Mouse (Mus musculus): ENCODE results near the gene Gm10717. TPM values are rescaled to one million over a fixed set of nuclear protein-coding genes. Genes with fewer than 3 reads are reported as not detected.
A peak's percentile ranks its signal among the peaks of the same experiment; 100 is the strongest.
"Not testable (repeated sequence)": the region's sequence is repeated elsewhere in the genome, so short reads cannot be mapped to it uniquely, and the experiment has no call there.

The Gm10717 gene
- not detected for total RNA-seq (2021)
- long read RNA-seq: 0 reads

DNA sequence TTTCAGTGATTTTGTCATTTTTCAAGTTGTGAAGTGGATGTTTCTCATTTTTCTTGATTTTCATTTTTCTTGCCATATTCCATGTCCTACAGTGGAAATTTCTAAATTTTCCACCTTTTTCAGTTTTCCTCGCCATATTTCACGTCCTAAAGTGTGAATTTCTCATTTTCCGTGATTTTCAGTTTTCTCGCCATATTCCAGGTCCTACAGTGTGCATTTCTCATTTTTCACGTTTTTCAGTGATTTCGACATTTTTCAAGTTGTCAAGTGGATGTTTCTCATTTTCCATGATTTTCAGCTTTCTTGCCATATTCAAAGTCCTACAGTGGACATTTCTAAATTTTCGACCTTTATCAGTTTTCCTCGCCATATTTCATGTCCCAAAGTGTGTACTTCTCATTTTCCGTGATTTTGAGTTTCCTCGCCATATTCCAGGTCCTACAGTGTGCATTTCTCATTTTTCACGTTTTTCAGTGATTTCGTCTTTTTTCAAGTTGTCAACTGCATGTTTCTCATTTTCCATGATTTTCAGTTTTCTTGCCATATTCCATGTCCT, at the start of gene Gm10717:
TSS of gene Gm10717 (plus strand) at position 506 of the 556 bp plus-strand sequence.
- DNase-seq (ENCODE audit: low spot score in 2 of 2): peak; percentile 47 to 54

DNA sequence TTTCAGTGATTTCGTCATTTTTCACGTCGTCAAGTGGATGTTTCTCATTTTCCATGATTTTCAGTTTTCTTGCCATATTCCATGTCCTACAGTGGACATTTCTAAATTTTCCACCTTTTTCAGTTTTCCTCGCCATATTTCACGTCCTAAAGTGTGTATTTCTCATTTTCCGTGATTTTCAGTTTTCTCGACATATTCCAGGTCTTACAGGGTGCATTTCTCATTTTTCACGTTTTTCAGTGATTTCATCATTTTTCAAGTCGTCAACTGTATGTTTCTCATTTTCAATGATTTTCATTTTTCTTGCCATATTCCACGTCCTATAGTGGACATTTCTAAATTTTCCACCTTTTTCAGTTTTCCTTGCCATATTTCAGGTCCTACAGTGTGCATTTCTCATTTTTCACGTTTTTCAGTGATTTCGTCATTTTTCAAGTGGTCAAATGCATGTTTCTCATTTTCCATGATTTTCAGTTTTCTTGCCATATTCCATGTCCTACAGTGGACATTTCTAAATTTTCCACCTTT, 24.7 kb upstream of the Gm10717 start, which contains the start of gene Gm10722:
TSS of gene Gm10722 (plus strand) at position 478 of the 528 bp plus-strand sequence.
- DNase-seq (ENCODE audit: low spot score in 2 of 2): peak; percentile 22 to 29

DNA sequence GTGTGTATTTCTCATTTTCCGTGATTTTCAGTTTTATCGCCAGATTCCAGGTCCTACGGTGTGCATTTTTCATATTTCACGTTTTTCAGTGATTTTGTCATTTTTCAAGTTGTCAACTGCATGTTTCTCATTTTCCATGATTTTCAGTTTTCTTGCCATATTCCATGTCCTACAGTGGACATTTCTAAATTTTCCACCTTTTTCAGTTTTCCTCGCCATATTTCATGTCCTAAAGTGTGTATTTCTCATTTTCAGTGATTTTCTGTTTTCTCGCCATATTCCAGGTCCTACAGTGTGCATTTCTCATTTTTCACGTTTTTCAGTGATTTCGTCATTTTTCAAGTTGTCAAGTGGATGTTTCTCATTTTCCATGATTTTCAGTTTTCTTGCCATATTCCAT, 24.2 kb upstream of the Gm10717 start:
- DNase-seq (ENCODE audit: low spot score in 2 of 2): peak; percentile 20 to 33

DNA sequence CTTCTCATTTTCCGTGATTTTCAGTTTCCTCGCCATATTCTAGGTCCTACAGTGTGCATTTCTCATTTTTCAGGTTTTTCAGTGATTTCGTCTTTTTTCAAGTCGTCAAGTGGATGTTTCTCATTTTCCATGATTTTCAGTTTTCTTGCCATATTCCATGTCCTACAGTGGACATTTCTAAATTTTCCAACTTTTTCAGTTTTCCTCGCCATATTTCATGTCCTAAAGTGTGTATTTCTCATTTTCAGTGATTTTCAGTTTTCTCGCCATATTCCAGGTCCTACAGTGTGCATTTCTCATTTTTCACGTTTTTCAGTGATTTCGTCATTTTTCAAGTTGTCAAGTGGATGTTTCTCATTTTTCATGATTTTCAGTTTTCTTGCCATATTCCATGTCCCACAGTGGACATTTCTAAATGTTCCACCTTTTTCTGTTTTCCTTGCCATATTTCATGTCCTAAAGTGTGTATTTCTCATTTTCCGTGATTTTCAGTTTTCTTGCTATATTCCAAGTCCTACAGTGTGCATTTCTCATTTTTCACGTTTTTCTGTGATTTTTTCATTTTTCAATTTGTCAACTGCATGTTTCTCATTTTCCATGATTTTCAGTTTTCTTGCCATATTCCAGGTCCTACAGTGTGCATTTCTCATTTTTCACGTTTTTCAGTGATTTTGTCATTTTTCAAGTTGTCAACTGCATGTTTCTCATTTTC, 23.1 kb upstream of the Gm10717 start:
- DNase-seq (ENCODE audit: low spot score in 2 of 2): peak; percentile 100

DNA sequence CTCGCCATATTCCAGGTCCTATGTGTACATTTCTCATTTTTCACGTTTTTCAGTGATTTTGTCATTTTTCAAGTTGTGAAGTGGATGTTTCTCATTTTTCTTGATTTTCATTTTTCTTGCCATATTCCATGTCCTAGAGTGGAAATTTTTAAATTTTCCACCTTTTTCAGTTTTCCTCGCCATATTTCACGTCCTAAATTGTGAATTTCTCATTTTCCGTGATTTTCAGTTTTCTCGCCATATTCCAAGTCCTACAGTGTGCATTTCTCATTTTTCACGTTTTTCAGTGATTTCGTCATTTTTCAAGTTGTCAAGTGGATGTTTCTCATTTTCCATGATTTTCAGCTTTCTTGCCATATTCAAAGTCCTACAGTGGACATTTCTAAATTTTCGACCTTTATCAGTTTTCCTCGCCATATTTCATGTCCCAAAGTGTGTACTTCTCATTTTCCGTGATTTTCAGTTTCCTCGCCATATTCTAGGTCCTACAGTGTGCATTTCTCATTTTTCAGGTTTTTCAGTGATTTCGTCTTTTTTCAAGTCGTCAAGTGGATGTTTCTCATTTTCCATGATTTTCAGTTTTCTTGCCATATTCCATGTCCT, 22.3 kb upstream of the Gm10717 start, which contains the start of gene Gm11168:
TSS of gene Gm11168 (plus strand) at position 553 of the 603 bp plus-strand sequence.
- not testable (repeated sequence) for DNase-seq (ENCODE audit: low spot score in 2 of 2)

DNA sequence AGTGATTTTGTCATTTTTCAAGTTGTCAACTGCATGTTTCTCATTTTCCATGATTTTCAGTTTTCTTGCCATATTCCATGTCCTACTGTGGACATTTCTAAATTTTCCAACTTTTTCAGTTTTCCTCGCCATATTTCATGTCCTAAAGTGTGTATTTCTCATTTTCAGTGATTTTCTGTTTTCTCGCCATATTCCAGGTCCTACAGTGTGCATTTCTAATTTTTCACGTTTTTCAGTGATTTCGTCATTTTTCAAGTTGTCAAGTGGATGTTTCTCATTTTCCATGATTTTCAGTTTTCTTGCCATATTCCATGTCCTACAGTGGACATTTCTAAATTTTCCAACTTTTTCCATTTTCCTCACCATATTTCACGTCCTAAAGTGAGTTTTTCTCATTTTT, 19.0 kb upstream of the Gm10717 start:
- not testable (repeated sequence) for DNase-seq (ENCODE audit: low spot score in 2 of 2)

DNA sequence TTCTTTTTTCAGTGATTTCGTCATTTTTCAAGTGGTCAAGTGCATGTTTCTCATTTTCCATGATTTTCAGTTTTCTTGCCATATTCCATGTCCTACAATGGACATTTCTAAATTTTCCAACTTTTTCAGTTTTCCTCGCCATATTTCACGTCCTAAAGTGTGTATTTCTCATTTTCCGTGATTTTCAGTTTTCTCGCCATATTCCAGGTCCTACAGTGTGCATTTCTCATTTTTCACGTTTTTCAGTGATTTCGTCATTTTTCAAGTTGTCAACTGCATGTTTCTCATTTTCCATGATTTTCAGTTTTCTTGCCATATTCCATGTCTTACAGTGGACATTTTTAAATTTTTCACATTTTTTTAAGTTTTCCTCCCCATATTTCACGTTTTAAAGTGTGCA, 18.6 kb upstream of the Gm10717 start:
- peak; percentile 95 to 100 for DNase-seq (ENCODE audit: low spot score in 2 of 2)

DNA sequence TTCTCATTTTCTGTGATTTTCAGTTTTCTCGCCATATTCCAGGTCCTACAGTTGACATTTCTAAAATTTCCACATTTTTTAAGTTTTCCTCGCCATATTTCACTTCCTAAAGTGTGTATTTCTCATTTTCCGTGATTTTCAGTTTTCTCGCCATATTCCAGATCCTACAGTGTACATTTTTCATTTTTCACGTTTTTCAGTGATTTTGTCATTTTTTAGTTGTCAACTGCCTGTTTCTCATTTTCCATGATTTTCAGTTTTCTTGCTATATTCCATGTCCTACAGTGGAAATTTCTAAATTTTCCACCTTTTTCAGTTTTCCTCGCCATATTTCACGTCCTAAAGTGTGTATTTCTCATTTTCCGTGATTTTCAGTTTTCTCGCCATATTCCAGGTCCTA, 17.9 kb upstream of the Gm10717 start:
- not testable (repeated sequence) for DNase-seq (ENCODE audit: low spot score in 2 of 2)

DNA sequence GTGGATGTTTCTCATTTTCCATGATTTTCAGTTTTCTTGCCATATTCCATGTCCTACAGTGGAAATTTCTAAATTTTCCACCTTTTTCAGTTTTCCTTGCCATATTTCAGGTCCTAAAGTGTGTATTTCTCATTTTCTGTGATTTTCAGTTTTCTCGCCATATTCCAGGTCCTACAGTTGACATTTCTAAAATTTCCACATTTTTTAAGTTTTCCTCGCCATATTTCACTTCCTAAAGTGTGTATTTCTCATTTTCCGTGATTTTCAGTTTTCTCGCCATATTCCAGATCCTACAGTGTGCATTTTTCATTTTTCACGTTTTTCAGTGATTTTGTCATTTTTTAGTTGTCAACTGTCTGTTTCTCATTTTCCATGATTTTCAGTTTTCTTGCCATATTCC, 15.9 kb upstream of the Gm10717 start:
- not testable (repeated sequence) for DNase-seq (ENCODE audit: low spot score in 2 of 2)

DNA sequence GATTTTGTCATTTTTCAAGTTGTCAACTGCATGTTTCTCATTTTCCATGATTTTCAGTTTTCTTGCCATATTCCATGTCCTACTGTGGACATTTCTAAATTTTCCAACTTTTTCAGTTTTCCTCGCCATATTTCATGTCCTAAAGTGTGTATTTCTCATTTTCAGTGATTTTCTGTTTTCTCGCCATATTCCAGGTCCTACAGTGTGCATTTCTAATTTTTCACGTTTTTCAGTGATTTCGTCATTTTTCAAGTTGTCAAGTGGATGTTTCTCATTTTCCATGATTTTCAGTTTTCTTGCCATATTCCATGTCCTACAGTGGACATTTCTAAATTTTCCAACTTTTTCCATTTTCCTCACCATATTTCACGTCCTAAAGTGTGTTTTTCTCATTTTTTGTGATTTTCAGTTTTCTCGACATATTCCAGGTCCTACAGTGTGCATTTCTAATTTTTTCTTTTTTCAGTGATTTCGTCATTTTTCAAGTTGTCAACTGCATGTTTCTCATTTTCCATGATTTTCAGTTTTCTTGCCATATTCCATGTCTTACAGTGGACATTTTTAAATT, 13.1 kb upstream of the Gm10717 start:
- DNase-seq (ENCODE audit: low spot score in 2 of 2): not testable (repeated sequence)

DNA sequence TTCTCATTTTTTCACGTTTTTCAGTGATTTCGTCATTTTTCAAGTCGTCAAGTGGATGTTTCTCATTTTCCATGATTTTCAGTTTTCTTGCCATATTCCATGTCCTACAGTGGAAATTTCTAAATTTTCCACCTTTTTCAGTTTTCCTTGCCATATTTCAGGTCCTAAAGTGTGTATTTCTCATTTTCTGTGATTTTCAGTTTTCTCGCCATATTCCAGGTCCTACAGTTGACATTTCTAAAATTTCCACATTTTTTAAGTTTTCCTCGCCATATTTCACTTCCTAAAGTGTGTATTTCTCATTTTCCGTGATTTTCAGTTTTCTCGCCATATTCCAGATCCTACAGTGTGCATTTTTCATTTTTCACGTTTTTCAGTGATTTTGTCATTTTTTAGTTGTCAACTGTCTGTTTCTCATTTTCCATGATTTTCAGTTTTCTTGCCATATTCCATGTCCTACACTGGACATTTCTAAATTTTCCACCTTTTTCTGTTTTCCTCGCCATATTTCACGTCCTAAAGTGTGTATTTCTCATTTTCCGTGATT, 12.4 kb upstream of the Gm10717 start, which contains the start of gene Gm10721:
TSS of gene Gm10721 (plus strand) at position 408 of the 547 bp plus-strand sequence.
- DNase-seq (ENCODE audit: low spot score in 2 of 2): not testable (repeated sequence)

DNA sequence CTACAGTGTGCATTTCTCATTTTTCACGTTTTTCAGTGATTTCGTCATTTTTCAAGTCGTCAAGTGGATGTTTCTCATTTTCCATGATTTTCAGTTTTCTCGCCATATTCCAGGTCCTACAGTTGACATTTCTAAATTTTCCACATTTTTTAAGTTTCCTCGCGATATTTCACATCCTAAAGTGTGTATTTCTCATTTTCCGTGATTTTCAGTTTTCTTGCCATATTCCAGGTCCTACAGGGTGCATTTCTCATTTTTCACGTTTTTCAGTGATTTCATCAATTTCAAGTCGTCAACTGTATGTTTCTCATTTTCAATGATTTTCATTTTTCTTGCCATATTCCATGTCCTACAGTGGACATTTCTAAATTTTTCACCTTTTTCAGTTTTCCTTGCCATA, 9.9 kb upstream of the Gm10717 start, which contains the start of gene Gm10720:
TSS of gene Gm10720 (plus strand) at position 301 of the 400 bp plus-strand sequence.
- DNase-seq (ENCODE audit: low spot score in 2 of 2): not testable (repeated sequence)

DNA sequence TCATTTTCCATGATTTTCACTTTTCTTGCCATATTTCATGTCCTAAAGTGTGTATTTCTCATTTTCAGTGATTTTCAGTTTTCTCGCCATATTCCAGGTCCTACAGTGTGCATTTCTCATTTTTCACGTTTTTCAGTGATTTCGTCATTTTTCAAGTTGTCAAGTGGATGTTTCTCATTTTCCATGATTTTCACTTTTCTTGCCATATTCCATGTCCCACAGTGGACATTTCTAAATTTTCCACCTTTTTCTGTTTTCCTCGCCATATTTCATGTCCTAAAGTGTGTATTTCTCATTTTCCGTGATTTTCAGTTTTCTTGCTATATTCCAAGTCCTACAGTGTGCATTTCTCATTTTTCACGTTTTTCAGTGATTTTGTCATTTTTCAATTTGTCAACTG, 9.3 kb upstream of the Gm10717 start:
- DNase-seq (ENCODE audit: low spot score in 2 of 2): peak in 1 of 2 experiments; percentile 1

DNA sequence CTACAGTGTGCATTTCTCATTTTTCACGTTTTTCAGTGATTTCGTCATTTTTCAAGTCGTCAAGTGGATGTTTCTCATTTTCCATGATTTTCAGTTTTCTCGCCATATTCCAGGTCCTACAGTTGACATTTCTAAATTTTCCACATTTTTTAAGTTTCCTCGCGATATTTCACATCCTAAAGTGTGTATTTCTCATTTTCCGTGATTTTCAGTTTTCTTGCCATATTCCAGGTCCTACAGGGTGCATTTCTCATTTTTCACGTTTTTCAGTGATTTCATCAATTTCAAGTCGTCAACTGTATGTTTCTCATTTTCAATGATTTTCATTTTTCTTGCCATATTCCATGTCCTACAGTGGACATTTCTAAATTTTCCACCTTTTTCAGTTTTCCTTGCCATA, 8.1 kb upstream of the Gm10717 start, which contains the start of gene Gm10719:
TSS of gene Gm10719 (plus strand) at position 301 of the 400 bp plus-strand sequence.
- not testable (repeated sequence) for DNase-seq (ENCODE audit: low spot score in 2 of 2)

DNA sequence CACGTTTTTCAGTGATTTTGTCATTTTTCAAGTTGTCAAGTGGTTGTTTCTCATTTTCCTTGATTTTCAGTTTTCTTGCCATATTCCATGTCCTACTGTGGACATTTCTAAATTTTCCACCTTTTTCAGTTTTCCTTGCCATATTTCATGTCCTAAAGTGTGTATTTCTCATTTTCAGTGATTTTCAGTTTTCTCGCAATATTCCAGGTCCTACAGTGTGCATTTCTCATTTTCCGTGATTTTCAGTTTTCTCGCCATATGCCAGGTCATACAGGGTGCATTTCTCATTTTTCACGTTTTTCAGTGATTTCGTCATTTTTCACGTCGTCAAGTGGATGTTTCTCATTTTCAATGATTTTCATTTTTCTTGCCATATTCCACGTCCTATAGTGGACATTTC, 6.3 kb upstream of the Gm10717 start:
- peak; percentile 4 to 52 for DNase-seq (ENCODE audit: low spot score in 2 of 2)

DNA sequence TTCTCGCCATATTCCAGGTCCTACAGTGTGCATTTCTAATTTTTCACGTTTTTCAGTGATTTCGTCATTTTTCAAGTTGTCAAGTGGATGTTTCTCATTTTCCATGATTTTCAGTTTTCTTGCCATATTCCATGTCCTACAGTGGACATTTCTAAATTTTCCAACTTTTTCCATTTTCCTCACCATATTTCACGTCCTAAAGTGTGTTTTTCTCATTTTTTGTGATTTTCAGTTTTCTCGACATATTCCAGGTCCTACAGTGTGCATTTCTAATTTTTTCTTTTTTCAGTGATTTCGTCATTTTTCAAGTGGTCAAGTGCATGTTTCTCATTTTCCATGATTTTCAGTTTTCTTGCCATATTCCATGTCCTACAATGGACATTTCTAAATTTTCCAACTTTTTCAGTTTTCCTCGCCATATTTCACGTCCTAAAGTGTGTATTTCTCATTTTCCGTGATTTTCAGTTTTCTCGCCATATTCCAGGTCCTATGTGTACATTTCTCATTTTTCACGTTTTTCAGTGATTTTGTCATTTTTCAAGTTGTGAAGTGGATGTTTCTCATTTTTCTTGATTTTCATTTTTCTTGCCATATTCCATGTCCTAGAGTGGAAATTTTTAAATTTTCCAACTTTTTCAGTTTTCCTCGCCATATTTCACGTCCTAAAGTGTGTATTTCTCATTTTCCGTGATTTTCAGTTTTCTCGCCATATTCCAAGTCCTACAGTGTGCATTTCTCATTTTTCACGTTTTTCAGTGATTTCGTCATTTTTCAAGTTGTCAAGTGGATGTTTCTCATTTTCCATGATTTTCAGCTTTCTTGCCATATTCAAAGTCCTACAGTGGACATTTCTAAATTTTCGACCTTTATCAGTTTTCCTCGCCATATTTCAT, 5.1 kb upstream of the Gm10717 start:
- DNase-seq (ENCODE audit: low spot score in 2 of 2): peak; percentile 42 to 70

DNA sequence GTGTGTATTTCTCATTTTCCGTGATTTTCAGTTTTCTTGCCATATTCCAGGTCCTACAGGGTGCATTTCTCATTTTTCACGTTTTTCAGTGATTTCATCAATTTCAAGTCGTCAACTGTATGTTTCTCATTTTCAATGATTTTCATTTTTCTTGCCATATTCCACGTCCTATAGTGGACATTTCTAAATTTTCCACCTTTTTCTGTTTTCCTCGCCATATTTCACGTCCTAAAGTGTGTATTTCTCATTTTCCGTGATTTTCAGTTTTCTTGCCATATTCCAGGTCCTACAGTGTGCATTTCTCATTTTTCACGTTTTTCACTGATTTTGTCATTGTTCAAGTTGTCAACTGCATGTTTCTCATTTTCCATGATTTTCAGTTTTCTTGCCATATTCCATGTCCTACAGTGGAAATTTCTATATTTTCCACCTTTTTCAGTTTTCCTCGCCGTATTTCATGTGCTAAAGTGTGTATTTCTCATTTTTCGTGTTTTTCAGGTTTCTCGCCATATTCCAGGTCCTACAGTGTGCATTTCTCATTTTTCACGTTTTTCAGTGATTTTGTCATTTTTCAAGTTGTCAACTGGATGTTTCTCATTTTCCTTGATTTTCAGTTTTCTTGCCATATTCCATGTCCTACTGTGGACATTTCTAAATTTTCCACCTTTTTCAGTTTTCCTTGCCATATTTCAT, 2.8 kb upstream of the Gm10717 start:
- DNase-seq (ENCODE audit: low spot score in 2 of 2): peak; percentile 78 to 83

DNA sequence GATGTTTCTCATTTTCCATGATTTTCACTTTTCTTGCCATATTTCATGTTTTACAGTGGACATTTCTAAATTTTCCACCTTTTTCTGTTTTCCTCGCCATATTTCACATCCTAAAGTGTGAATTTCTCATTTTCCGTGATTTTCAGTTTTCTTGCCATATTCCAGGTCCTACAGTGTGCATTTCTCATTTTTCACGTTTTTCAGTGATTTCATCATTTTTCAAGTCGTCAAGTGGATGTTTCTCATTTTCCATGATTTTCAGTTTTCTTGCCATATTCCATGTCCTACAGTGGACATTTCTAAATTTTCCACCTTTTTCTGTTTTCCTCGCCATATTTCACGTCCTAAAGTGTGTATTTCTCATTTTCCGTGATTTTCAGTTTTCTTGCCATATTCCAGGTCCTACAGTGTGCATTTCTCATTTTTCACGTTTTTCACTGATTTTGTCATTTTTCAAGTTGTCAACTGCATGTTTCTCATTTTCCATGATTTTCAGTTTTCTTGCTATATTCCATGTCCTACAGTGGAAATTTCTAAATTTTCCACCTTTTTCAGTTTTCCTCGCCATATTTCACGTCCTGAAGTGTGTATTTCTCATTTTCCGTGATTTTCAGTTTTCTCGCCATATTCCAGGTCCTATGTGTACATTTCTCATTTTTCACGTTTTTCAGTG, 1.8 kb upstream of the Gm10717 start, which contains the start of gene Gm10718:
TSS of gene Gm10718 (plus strand) at position 236 of the 673 bp plus-strand sequence.
- peak; percentile 10 to 67 for DNase-seq (ENCODE audit: low spot score in 2 of 2)
